Mouse (Mus musculus) spleen, embryonic (tissue): ENCODE results near the gene Hoxb2.

Source experiments
- CTCF ChIA-PET: fragments of 350-600 bp; sonication (Branson Sonifier 250); formaldehyde crosslinking; loops from one replicate; lab custom pipeline; 2022; lab: Charles Lee

The Hoxb2 gene

DNA sequence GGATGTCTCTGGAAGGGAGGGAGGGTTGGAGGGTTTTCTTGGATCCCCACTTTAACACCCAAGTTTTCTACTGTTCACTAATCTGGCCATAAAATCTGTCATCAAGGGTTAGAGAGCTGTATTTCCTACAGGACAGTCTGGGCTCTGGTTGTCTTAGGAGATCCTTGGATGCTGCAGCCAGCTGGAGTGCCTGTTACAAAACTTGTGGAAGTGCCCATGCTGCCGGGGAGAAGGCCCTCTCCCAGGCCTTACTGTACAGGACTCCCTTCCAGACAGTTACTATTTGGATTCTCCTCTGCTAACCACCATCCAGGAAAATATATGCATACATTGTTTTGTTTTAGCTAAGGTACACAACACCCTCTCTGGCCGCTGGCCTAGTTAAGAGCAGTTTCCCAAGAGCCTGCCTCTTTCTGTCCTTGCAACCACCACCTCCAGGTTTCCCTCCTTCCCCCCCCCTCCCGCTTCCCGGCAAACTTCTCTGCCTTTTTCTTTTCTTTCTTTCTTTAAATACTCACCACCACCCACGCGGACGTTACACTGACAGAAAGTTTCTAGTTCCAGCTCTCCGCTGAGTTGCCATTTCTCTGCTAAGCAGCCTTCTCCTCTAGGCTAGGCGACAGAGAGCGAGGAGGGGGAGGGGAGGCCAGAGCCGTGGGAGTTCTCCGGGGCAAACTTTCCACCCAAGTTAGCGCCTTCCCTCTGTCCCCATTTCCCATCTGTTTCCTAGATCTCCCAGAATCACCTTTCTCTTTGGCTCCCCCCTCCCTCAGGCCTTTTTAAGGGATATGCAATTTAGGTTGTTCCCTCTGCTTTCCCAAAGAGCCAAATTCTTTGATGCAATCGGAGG, 609 bp upstream of the Hoxb2 start:
- CTCF ChIA-PET = no interaction called here

DNA sequence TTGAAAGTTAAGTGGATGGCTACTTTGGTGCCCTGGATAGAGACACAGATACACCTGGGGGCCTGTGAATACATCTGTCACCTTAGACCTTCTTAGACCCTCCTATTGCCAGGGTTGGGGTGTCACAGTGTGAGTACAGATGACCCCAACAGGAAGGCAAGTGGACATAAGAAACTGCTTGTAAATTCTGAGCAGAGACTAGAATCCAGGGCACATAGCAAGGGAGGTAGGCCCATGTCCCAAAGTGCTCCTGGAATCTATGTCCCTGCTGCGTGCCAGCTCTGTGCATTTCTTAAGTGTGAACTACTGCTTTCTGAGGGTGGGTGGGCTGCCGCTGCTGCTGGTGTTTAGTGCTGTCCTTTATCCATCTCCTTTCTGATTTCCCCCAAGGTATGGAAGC, 466 bp downstream of the Hoxb2 start:
- CTCF ChIA-PET = interaction anchor here (0.7 kb wide), 1 partner anchor 19 kb away, joined by 3 read pairs; no protein-coding TSS in a partner anchor

DNA sequence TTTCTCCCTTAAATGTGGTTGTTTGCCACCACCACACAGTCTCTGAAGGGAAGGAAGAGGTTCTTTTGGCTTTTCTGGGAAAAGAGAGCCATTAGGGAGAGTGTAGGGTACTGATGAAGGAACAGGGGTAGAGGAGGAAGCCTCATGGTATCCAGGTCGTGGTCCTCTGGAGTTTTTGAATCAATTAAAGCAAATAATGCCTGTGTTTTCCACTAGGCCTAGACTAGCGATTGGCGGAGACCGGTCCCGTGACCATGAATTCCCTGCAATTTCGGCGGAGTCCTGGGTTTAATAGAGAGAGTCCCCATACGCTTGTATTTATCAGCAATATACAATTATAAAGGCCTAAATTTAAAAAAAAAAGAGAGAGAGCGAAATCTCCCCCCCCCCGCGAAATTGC, 987 bp downstream of the Hoxb2 start:
- CTCF ChIA-PET = no interaction called here

DNA sequence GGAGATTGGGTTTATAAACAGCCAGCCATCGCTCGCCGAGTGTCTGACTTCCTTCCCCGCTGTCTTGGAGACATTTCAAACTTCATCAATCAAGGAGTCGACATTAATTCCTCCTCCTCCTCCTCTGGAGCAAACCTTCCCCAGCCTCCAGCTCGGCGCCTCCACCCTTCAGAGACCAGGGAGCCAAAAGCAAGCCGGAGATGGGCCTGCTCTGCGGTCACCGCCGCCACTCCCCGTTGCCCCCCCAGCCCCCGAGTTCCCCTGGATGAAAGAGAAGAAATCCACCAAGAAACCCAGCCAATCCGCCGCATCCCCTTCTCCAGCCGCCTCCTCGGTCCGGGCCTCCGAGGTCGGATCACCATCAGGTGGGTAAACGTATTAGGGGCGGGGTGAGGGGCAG, 1.5 kb downstream of the Hoxb2 start:
- CTCF ChIA-PET = interaction anchor here (0.6 kb wide), 1 partner anchor 42 kb away, joined by 4 read pairs; no protein-coding TSS in a partner anchor

DNA sequence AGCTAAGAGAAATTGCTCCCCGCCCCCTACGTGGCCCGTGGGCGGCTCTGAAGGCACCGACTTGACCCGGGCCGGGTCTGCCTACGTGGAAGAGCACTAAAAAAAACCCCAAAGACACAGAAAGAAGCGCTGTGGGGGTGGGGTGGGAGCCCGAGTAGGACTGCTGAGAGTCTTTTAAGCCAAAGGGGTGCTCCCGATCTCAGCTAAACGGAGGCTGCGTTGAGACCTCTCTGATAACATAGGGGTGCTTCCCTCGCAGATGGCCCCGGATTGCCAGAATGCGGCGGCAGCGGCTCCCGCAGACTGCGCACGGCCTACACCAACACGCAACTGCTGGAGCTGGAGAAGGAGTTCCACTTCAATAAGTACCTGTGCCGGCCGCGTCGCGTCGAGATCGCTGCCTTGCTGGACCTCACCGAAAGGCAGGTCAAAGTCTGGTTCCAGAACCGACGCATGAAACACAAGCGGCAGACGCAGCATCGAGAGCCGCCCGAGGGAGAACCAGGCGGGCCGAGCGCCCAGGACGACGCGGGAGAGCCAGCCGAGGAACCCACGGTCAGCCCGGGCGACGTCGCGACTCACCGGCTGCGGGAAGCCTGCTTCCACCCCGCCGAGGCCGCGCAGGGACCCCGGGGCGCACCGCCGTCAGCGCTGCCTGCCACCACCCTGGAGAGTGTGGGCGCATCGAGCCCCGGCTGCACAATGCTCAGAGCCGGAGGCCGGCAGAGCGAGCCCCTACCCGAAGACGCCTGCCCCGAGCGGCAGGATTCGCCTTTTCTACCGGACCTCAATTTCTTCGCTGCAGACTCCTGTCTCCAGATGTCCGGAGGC, 2.6 kb downstream of the Hoxb2 start:
- CTCF ChIA-PET = no interaction called here

DNA sequence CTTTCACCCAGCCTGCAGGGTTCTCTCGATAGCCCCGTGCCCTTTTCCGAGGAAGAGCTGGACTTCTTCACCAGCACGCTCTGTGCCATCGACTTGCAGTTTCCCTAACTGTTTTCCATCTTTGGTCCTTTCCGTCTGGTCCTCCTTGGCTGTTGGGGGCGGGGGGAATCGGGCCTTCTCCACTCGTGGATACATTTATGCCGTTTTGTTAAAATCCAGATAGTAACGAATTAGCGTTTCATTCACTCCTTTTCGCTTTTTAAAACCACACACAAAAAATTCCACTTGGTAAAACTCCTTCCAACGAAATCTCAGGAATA, 3.2 kb downstream of the Hoxb2 start:
- CTCF ChIA-PET = no interaction called here

DNA sequence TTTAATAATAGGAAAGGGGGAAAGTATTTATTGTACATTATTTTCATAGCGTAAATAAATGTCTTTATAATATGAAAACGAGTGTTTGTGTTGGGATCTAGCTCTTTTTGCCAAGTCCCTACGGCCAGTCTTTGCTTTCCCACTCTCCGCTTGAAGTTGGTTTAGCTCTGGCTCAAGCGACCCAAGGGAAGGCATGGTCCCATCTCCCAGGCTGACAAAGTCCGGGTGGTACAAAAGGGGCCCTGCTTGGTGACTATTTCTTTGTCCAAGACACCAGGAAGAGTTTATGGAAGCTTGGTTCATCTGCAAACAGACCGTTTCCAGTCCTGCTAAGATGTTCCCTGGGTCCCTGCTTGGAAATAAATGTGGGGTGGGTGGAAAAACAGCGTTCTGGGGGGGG, 3.6 kb downstream of the Hoxb2 start:
- CTCF ChIA-PET = no interaction called here

DNA sequence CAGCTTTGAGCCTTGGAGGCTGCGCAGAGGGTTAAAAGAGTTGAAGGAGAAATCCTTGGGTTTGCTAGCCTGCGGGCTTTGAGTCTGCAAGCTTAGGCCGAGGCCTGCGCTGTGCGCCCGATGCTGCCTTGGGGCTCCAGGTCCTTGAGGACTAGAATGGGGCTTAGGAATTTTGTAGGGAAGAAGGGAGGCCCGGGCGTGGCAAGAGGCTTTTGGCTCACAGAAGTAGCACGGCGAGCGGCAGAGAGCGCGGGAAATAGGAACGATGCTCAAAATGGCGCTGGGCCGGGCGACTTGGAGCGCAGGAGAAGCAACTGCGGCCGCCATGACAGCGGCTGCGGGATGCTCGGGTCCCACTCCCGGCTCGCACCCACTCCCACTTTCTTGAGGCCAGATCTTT, 4.1 kb downstream of the Hoxb2 start:
- CTCF ChIA-PET = no interaction called here

DNA sequence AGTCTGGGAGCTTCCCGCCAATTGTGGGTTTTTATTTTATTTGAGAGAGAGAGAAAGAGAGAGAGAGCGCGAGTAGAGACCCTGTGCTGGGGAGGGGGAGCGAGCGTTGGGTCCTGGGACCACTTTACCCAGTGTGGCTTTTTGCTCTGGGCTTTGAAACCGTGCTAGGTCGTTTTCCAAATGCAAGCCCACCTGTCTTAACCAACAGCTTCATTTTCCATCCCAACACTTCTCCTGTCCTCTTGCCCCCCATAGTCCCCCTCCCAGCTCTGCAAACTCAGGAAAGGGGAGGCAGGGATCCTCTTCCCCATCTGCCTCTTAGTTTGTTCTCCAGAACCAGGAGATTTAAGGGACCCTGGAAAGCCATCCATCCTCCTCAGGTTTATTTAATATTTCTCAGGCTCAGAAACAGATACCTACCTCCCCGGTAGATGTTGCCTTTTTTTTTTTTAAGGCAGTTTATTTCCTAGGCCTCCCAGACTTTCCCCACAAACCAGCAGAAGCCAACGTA, 4.5 kb downstream of the Hoxb2 start:
- CTCF ChIA-PET = no interaction called here

DNA sequence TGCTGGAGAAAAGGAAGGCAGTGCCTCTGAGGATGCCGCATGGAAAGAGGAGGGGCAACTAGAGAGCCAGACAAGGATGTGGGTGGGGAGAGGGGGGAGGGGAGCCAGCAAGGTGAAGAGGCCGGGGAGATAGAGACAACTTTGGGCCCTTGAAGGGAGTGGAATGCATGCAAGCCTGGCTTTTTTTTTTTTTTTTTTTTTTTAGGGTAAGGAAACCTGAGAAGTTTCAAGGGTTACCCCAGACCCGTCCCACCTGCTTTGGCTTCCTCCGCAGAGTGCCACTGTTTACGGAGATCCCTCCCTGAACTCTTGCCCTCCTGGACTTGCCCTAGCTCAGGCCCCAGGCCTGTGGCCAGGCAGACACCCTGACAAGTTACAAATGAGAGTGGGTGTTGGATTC, 13.5 kb downstream of the Hoxb2 start:
- CTCF ChIA-PET = interaction anchor here (0.7 kb wide), 2 partner anchors 25 to 122 kb away, joined by 3 to 9 read pairs; no protein-coding TSS in a partner anchor

DNA sequence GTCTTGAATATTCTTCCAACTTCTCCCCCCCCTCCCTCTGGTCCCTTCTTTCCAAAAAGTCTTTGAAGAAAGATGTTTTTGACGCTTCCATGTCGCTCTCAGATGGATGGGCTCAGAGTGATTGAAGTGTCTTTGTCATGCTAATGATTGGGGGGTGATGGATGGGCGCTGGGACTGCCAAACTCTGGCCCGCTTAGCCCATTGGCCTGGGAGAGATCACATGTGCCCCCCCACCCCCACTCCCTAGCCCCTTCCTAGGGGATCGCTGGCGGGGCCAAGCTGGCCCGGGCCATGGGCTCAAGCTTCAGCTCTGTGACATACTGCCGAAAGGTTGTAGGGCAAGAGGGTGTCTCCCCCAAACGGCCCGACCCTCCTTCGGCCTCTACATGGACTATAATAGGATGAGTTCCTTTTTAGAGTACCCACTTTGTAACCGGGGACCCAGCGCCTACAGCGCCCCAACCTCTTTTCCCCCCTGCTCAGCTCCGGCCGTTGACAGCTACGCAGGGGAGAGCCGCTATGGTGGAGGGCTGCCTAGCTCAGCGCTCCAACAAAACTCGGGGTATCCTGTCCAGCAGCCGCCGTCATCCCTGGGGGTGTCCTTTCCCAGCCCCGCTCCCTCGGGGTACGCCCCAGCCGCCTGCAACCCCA, 15.2 kb downstream of the Hoxb2 start, which contains the start of gene Hoxb1:
Gene Hoxb1 (plus strand): TSS at position 312 of the 651 bp plus-strand sequence.
- CTCF ChIA-PET = no interaction called here

DNA sequence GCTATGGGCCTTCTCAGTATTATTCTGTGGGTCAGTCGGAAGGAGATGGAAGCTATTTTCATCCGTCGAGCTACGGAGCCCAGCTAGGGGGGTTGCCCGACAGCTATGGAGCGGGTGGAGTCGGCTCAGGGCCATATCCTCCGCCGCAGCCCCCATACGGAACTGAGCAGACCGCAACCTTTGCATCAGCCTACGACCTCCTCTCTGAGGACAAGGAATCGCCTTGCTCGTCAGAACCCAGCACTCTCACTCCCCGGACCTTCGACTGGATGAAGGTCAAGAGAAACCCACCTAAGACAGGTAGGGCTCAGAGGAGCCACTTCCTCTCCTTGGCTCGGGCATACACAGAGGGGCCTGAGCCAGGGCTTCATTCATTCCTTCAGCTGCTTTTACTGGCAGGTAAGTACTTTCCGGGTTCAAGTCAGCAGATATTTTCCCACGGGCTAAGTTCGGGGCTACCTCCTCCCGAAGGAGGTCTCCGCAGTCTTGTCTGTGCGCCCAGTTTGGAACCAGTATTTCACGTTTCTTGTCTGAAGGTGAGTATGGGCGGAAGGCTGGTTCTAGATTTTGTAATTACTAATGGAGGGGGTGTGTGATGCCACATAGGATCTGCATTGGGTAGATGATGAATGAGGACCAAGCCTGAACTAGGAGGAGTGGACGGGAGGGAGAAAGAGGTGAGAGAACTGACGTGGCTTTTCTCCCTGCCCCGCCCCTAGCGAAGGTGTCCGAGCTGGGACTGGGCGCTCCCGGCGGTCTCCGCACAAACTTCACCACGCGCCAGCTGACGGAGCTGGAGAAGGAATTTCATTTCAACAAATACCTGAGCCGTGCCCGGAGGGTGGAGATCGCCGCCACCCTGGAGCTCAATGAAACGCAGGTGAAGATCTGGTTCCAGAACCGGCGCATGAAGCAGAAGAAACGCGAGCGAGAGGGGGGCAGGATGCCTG, 16.0 kb downstream of the Hoxb2 start:
- CTCF ChIA-PET = no interaction called here

DNA sequence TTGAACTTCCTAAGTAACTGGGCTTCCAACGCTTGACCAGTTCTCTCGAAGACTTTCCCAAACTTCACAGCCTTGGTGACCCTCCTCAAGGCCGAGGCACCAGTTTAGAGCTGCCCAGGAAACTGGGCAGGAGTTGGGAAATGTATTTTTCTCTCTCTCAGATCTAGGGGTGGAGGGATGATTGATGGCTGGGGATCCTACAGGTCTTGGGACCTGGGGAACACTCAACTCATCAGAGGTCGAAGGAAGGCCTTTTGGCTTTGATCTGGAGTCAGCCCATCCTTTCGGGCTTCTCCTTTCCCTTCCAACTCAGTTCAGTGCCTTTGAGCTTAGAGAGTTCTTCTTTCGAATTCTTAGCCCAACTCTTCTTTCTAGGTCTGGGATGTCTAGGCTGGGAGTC, 16.8 kb downstream of the Hoxb2 start:
- CTCF ChIA-PET = no interaction called here

DNA sequence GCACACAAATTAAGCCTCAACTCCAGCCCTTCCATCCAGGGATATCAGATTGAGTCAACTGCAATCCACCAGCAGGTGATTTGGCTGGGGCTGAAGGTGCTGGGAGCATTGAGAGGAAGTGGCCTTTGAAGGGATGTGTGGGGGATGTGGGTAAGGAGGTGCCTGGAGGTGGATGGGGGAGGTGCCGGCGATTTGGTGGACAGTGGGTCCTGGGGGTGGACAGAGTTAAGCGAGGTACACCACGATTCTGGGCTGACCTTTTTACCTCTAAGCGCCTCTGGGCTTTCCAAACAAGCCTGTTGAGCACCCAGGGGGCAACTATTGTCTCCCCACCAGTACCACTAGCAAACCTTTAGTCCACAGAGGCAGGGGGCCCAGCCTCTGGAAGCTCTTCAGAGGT, 18.4 kb downstream of the Hoxb2 start:
- CTCF ChIA-PET = no interaction called here

DNA sequence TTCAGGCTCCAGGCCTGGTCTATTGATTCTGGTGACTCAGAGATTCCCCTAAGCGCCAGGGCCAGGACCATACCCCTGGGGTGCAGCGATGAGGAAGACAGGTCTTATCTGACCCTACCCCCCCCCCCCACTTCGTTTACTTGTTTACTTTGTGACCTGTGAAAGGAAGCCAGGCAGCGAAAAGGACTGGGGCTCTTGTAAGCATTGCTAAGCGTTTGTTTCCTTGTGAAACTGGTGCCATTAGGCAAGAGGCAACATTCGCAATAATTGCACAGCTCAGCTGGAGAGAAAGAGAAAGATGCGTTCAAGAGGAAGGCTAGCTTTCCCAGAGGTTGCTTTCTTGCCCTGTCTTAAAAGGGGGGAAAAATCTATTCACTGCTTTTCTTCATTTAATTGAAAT, 18.8 kb downstream of the Hoxb2 start:
- CTCF ChIA-PET = no interaction called here

DNA sequence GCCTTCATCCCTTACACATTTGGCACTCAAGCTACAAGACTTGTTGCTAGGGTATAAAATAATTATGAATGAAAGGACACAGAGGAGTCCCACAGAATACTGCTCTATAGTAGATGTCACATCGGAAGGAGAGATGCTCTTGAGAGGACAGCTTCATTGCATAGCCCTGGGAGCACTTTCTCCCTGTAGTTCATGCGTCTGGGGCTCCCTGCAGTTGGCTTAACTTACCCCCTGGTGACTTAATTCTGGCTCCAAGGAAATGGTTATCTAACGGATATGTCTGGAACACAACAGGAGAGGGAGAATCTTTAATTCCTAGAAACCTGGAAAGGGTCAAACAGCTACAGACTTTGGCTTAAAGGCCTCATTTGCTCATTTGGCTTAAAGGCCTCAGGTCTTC, 21.4 kb downstream of the Hoxb2 start:
- CTCF ChIA-PET = no interaction called here

DNA sequence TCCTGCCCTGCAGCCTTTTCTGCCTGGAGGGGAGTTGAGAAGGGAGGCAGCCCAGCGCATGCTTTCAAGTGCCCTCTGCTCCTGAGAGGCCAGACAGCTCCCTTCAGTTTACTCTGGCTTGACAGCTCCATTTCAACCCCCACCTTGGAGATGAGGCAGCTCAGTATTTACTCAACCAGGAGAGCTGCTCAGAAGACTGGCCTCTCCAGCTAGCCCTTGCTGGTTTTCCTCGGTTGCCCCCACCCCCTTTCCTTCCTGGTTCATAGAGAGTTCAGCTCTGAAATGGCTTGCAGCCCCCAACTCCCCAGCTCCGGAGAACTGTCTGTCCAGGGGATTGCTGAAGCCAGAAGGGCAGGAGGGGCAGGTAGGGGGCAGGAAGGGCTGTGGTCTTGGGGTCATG, 22.2 kb downstream of the Hoxb2 start:
- CTCF ChIA-PET = no interaction called here

DNA sequence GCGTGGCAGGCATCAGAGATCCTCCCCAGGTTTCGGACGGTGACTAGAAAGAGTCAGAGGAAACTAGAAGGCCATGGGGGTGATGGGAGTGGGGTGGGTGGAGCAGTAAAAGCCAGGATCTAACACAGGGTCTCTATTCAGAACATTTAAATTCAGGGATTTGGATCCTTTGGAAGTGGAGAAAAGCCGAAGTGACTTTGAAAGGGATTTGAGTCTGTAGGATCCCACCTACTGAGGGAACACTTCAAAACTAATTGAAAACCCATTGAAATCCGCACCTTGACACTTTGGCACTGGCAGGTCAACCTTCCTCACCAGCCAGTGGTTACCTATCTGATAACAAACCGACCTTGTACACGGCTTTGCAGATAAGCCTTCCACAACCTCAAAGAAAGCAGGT, 24.5 kb downstream of the Hoxb2 start:
- CTCF ChIA-PET = no interaction called here

DNA sequence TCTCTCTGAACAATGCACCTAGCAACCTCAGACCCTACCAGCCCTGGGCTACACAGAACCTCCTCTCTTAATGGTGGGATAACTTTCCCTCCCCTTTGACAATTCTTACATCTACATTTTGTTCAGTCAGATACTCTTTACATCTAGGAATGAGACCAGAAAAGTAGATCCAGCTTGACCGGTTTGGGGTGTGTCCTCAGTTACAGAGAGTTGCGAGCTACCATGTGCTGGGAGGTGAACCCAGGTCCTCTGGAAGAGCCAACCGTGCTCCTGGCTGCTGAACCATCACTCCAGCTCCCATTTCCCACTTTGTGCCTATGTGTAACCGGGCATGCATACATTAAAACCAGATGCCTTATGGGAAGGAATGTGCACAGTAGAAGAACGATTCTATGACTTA, 33.1 kb downstream of the Hoxb2 start:
- CTCF ChIA-PET = no interaction called here

DNA sequence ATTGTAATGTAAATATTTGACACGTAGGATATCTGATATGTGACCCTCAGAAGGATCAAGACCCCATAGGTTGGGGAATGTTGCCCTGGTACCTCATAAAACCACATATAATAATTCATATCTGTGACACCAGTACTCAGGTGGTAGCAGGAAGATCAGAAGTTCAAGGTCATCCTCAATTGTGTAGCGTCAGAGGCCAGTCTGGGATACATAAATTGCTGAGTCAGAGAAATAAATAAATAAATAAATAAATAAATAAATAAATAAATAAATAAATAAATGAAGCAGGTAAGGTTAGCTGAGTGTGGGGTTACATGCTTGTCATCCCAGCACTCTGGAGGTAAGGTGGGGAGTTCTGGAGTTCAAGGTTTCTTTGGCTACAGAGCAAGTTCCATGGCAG, 37.3 kb downstream of the Hoxb2 start:
- CTCF ChIA-PET = no interaction called here
